Mouse (Mus musculus): ENCODE results near the gene Incenp. TPM values are rescaled to one million over a fixed set of nuclear protein-coding genes. Genes with fewer than 3 reads are reported as not detected.
"Not testable (repeated sequence)": the region's sequence is repeated elsewhere in the genome, so short reads cannot be mapped to it uniquely, and the experiment has no call there.

Gene Incenp
- polyA plus RNA-seq, 1 experiment from 2014 or later: 86.6 TPM

GRCm38 (mm10) chr19:9860821-9861220 is 38.5 kb downstream of the Incenp start:
- not testable (repeated sequence) for H3K36me3 ChIP-seq (ENCODE audit: poor library complexity, severe bottlenecking); H3K27me3 ChIP-seq; H3K27ac ChIP-seq; ATAC-seq; H3K4me1 ChIP-seq; H3K4me2 ChIP-seq; H3K4me3 ChIP-seq; H3K9ac ChIP-seq; H3K9me3 ChIP-seq (replicated peaks)
- WGBS: 95% methylated on average over 2 of the region's 3 CpGs

GRCm38 (mm10) chr19:9849368-9850075 is 49.8 kb downstream of the Incenp start:
- H3K9ac ChIP-seq; H3K36me3 ChIP-seq (ENCODE audit: poor library complexity, severe bottlenecking); H3K9me3 ChIP-seq (replicated peaks); H3K4me1 ChIP-seq; H3K27ac ChIP-seq; H3K4me3 ChIP-seq; ATAC-seq; H3K27me3 ChIP-seq; H3K4me2 ChIP-seq: not testable (repeated sequence)
- WGBS: 64% methylated on average over 3 of the region's 3 CpGs

GRCm38 (mm10) chr19:9847262-9847661 is 52.1 kb downstream of the Incenp start, which contains the start of gene Scgb2a2:
Scgb2a2 (plus strand) TSS chr19:9847562.
- H3K27me3 ChIP-seq: no peaks in the 10 kb centered on the region
- H3K27ac ChIP-seq: no peak within 1 kb of the TSS
- ATAC-seq: no peak
- H3K4me2 ChIP-seq: no peak within 1 kb of the TSS
- no peaks in the 10 kb centered on the region for H3K36me3 ChIP-seq (ENCODE audit: poor library complexity, severe bottlenecking)
- no peaks in the 10 kb centered on the region for H3K9me3 ChIP-seq (replicated peaks)
- H3K9ac ChIP-seq: no peak within 1 kb of the TSS
- no peak within 1 kb of the TSS for H3K4me3 ChIP-seq
- 89% methylated on average over 2 of the region's 2 CpGs for WGBS
- H3K4me1 ChIP-seq: no peaks in the 10 kb centered on the region

- Histone ChIP-seq H3K9ac (no peak overlapping the region), H3K4me1 (no peaks in the 10 kb centered on the region), H3K4me2 (no peak overlapping the region), H3K4me3 (no peak overlapping the region), H3K27ac (no peak overlapping the region), H3K36me3 (ENCODE audit: poor library complexity, severe bottlenecking) (no peaks in the 10 kb centered on the region), H3K27me3 (no peaks in the 10 kb centered on the region), H3K9me3 (replicated peaks) (no peaks in the 10 kb centered on the region)
- peak; percentile 81 for ATAC-seq
- WGBS: 66% methylated on average over 2 of the region's 2 CpGs
Measured at GRCm38 (mm10) chr19:9837341-9837715, 62.0 kb downstream of the Incenp start.

GRCm38 (mm10) chr19:9836581-9837340 is 62.6 kb downstream of the Incenp start:
- H3K9me3 ChIP-seq (replicated peaks); H3K27me3 ChIP-seq; H3K9ac ChIP-seq; H3K27ac ChIP-seq; H3K4me1 ChIP-seq; H3K36me3 ChIP-seq (ENCODE audit: poor library complexity, severe bottlenecking): not testable (repeated sequence)
- 13% methylated on average over 20 of the region's 21 CpGs for WGBS
- peak overlapping the region; percentile 45 for H3K4me2 ChIP-seq
- peak overlapping the region; percentile 32 for H3K4me3 ChIP-seq
- peak; percentile 94 for ATAC-seq

Small RNA genes within 50 kb of the gene (microRNA-seq; reads per million reads assigned to microRNA genes)
- not detected for gene Gm22369
- not detected for gene Gm24484

Other genes starting within 250 kb of the Incenp start
- gene Scgb2a2, start 52.0 kb downstream of the Incenp start, polyA plus RNA-seq (2015; fragmentation: Nextera tagmentation; extraction: Ambion mirVana): not detected in 2 replicates
- gene Fth1, start 81.0 kb upstream of the Incenp start, polyA plus RNA-seq (2015; fragmentation: Nextera tagmentation; extraction: Ambion mirVana): 1,364 and 1,444 TPM in 2 replicates
- gene Best1, start 102.1 kb upstream of the Incenp start, polyA plus RNA-seq (2015; fragmentation: Nextera tagmentation; extraction: Ambion mirVana): 0.76 and 1.2 TPM in 2 replicates
- gene Rab3il1, start 102.1 kb upstream of the Incenp start, polyA plus RNA-seq (2015; fragmentation: Nextera tagmentation; extraction: Ambion mirVana): 14.4 and 15.2 TPM in 2 replicates
- gene Fads3, start 142.0 kb upstream of the Incenp start, polyA plus RNA-seq (2015; fragmentation: Nextera tagmentation; extraction: Ambion mirVana): 5.8 TPM in 2 replicates
- 134 and 154 TPM in 2 replicates for gene Fads2, start 202.2 kb upstream of the Incenp start, polyA plus RNA-seq (2015; fragmentation: Nextera tagmentation; extraction: Ambion mirVana)